Mouse (Mus musculus) spleen, adult 2 months (tissue): Measurements from ENCODE around the gene Nt5c3. TPM values are rescaled to one million over a fixed set of nuclear protein-coding genes. Genes with fewer than 3 reads are reported as not detected.

ENCODE experiments used
- DNase-seq, 2 experiments: peaks; one replicate each; pipeline versions ENCODE4 v3.0.0 to v3.0.0-alpha.2; 2012 to 2021; ENCODE audit warnings: low spot score in 2 of 2, low read depth in 1 of 2
- H3K27ac ChIP-seq: fragments of 200-500 bp; 2 replicates; pipeline ENCODE4 v1.5.1; 2012; ENCODE audit warnings: low read length, inconsistent platforms; ENCODE audit not compliant: insufficient read depth
- H3K27me3 ChIP-seq: fragments of 200-500 bp; 2 replicates; pipeline ENCODE4 v1.6.1; 2012; ENCODE audit warnings: mild to moderate bottlenecking, moderate library complexity, low read length, inconsistent platforms; ENCODE audit not compliant: control insufficient read depth, insufficient read depth
- H3K36me3 ChIP-seq: fragments of 200-500 bp; 2 replicates; pipeline ENCODE4 v1.6.1; 2012; ENCODE audit warnings: mild to moderate bottlenecking, low read length, inconsistent platforms; ENCODE audit not compliant: control insufficient read depth, insufficient read depth
- H3K4me1 ChIP-seq: fragments of 200-500 bp; 2 replicates; pipeline ENCODE4 v1.6.1; 2011; ENCODE audit warnings: inconsistent platforms; ENCODE audit not compliant: control insufficient read depth, insufficient read depth, insufficient read length
- H3K4me3 ChIP-seq: fragments of 200-500 bp; 2 replicates; pipeline ENCODE4 v1.5.1; 2011; ENCODE audit warnings: mild to moderate bottlenecking, inconsistent platforms; ENCODE audit not compliant: insufficient read depth, insufficient read length; ENCODE audit errors: extremely low read depth
- CTCF ChIP-seq: fragments of 200-500 bp; IDR thresholded peaks from 2 replicates; pipeline ENCODE4 v1.5.1; 2011; ENCODE audit warnings: mild to moderate bottlenecking, inconsistent platforms; ENCODE audit not compliant: insufficient read depth, insufficient read length, insufficient replicate concordance; ENCODE audit errors: extremely low read depth
- POLR2A ChIP-seq: fragments of 200-500 bp; IDR thresholded peaks from 2 replicates; pipeline ENCODE4 v1.6.1; 2011; ENCODE audit warnings: low read depth, low read length, inconsistent platforms
- WGBS: fragments of 180-500 bp; shearing (Covaris S2); methylation state at CpG from one replicate; pipeline ENCODE4 v1.1.7; 2018; 5-methylcytosine and 5-hydroxymethylcytosine counted together
- polyA plus RNA-seq: library from polyadenylated mRNA; depleted of rRNA; stranded (reverse); fragments of >200 nt; gene quantifications from 2 replicates; pipeline ENCODE4 v1.2.3, GENCODE M21; 2012

The Nt5c3 gene
- polyA plus RNA-seq, 1 experiment, result 10.4 TPM

DNA sequence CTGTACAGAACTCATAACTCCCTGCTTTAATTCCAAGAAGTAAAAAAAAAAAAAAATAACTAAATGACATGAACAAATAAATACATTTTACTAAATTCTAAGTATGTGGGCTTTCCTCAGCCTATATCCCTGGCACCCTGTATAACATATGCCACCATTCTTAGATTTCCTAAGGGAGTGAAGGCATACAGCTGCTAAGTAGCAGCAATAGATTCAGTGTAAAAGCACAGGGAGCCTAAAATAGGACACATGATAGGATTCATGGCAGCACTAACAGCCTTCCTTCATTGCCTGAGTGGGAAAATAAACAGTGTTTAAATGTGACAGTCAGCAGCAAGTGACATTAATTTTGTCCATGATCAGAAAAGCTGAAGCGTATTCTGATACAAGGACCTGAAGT, 19.4 kb downstream of the Nt5c3 start:
- H3K4me3 ChIP-seq, result no peak overlapping the region
- no peaks in the 10 kb centered on the region for H3K36me3 ChIP-seq
- no peak for DNase-seq
- TF ChIP-seq POLR2A, result no peak
- no peak for TF ChIP-seq CTCF
- H3K27ac ChIP-seq, result no peak overlapping the region
- WGBS, result 87% methylated on average over 1 of the region's 1 CpGs
- H3K4me1 ChIP-seq, result no peaks in the 10 kb centered on the region
- no peaks in the 10 kb centered on the region for H3K27me3 ChIP-seq

DNA sequence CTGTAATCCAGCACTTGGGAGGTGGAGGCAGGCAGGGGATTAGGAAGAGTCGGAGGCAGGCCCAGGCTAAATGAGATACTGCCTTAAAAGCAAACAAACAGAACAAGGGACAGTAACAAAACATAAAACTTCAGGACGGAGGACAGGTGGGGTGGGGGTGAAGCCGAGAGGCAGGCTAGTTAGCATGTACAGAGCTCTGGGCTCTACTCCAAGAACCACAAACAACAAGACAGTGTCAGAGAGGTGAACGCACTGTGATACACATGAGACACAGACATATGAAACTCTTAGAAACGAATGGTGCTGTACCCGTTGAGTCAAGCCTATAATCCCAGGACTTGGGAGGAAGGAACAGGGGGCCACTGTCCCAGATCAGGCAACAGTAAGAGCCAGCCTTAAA, 19.9 kb downstream of the Nt5c3 start:
- H3K27me3 ChIP-seq, result no peaks in the 10 kb centered on the region
- WGBS, result 71% methylated on average over 6 of the region's 6 CpGs
- TF ChIP-seq POLR2A (no peak), CTCF (no peak)
- no peak overlapping the region; the same call in 1 of the 2 replicates for H3K27ac ChIP-seq
- no peaks in the 10 kb centered on the region for H3K4me1 ChIP-seq
- no peak for DNase-seq
- no peak overlapping the region for H3K4me3 ChIP-seq
- H3K36me3 ChIP-seq, result no peaks in the 10 kb centered on the region

- DNase-seq, result no peak
- Histone ChIP-seq H3K36me3 (no peaks in the 10 kb centered on the region), H3K4me3 (no peak overlapping the region), H3K27me3 (no peaks in the 10 kb centered on the region), H3K27ac (peak overlapping the region; percentile 48; the same call in 1 of the 2 replicates), H3K4me1 (no peaks in the 10 kb centered on the region)
- TF ChIP-seq POLR2A (no peak), CTCF (no peak)
- 83% methylated on average over 7 of the region's 7 CpGs for WGBS
Observed at GRCm38 (mm10) chr6:56902606-56903520, 20.9 kb downstream of the Nt5c3 start.

DNA sequence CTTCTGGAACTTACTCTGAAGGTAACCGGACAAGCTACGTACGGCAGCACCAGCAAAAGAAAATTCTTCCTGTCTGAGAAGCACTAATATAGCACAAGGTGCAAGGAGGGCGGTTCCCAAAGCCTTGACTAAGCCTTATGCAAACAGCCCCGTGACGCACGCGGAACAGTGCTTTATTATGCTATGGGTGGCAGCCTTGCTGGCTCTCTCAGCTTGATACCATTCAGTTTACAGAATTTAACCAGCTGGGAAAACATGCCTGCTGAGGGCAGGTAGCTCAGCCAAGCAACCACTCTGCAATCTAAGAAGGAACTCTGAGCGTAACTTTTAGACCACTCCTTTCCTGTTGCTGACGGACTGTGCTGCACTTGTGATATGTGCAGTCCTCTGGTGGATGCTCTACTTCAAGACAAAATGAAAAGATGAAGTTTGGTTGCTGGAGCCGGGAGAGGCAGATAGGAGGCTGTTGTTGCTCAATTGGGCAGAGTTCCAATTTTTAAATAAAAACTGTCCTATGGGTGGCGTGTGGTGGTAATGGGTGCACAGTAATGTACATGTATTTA, 21.8 kb downstream of the Nt5c3 start:
- Histone ChIP-seq H3K27me3 (no peaks in the 10 kb centered on the region), H3K4me3 (peak overlapping the region; percentile 54), H3K4me1 (no peaks in the 10 kb centered on the region), H3K27ac (peak overlapping the region; percentile 84), H3K36me3 (peaks cover 2% of the 10 kb centered on the region; the same call in 1 of the 2 replicates)
- DNase-seq, result peak; percentile 70 to 76
- 7% methylated on average over 12 of the region's 12 CpGs for WGBS
- TF ChIP-seq CTCF, result no peak
- peak; percentile 85 for TF ChIP-seq POLR2A

GRCm38 (mm10) chr6:56901336-56901735, 22.4 kb downstream of the Nt5c3 start:
- WGBS, result 31% methylated on average over 3 of the region's 3 CpGs
- Histone ChIP-seq H3K27me3 (no peaks in the 10 kb centered on the region), H3K27ac (no peak overlapping the region), H3K4me1 (no peaks in the 10 kb centered on the region), H3K36me3 (peaks cover 2% of the 10 kb centered on the region; the same call in 1 of the 2 replicates), H3K4me3 (peak overlapping the region; percentile 33; the same call in 1 of the 2 replicates)
- TF ChIP-seq CTCF (no peak), POLR2A (no peak)
- no peak for DNase-seq

GRCm38 (mm10) chr6:56899601-56900000, 24.1 kb downstream of the Nt5c3 start:
- 64% methylated on average over 3 of the region's 3 CpGs for WGBS
- Histone ChIP-seq H3K27ac (no peak overlapping the region), H3K4me3 (no peak overlapping the region), H3K4me1 (no peaks in the 10 kb centered on the region), H3K36me3 (peaks cover 2% of the 10 kb centered on the region; the same call in 1 of the 2 replicates), H3K27me3 (no peaks in the 10 kb centered on the region)
- TF ChIP-seq POLR2A (no peak), CTCF (no peak)
- DNase-seq, result no peak

GRCm38 (mm10) chr6:56890762-56891161, 33.0 kb downstream of the Nt5c3 start:
- Histone ChIP-seq H3K27ac (no peak overlapping the region), H3K36me3 (peaks cover 30% of the 10 kb centered on the region), H3K4me1 (no peaks in the 10 kb centered on the region), H3K4me3 (no peak overlapping the region), H3K27me3 (no peaks in the 10 kb centered on the region)
- no peak for DNase-seq
- no peak for TF ChIP-seq CTCF
- TF ChIP-seq POLR2A, result no peak
- 89% methylated on average over 2 of the region's 2 CpGs for WGBS
